Mouse (Mus musculus) natural killer cell, adult 2 months (primary cell): Measurements from ENCODE around the gene Hdac9.

Source experiments
- DNase-seq, 2 experiments: peaks; one replicate each; pipeline ENCODE4 v3.0.0; 2022; ENCODE audit warnings: low spot score in 2 of 2

Gene Hdac9

GRCm38 (mm10) chr12:34594167-34594793 lies 322.6 kb downstream of the Hdac9 start:
- no peak for DNase-seq

- DNase-seq: no peak
Measured at GRCm38 (mm10) chr12:34587171-34587570, 329.7 kb downstream of the Hdac9 start.

GRCm38 (mm10) chr12:34582522-34582921 lies 334.4 kb downstream of the Hdac9 start:
- DNase-seq: no peak

DNA sequence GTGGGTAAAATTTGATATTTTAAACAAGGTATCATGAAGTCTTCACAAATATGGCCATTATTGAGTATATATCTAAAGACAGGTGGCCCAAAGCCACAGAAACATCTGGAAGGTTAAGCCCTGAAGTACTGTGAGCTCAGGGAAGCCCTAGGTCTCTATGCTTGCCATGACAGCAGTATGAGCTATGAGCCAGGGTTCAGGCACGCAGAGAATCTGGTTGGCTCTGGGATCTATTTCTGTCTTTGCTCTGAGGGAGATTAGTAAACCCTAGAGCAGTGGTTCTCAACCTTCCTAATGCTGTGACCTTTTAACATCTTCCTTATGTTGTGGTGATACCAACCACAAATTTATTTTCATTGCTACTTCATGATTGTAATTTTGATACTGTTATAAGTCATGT lies 337.7 kb downstream of the Hdac9 start:
- no peak for DNase-seq

DNA sequence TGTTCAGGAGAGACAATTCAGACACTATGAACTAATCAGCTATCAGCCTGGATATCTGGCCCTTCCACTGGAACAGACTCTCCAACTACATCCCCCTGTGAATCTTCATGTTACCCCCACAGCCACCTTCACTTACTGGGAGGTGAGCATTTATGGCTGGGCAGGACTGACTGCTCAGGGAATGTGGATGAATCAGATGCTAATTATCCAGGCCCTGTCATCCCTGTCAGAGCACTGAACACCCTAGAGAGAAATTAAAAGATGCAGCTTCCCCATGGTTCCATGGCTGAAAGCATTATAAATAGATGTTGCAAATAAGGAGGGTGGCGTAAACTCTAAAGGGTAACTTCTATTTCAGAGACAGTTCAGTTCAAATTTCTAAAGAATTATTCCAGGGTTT lies 345.8 kb downstream of the Hdac9 start:
- DNase-seq: no peak

DNA sequence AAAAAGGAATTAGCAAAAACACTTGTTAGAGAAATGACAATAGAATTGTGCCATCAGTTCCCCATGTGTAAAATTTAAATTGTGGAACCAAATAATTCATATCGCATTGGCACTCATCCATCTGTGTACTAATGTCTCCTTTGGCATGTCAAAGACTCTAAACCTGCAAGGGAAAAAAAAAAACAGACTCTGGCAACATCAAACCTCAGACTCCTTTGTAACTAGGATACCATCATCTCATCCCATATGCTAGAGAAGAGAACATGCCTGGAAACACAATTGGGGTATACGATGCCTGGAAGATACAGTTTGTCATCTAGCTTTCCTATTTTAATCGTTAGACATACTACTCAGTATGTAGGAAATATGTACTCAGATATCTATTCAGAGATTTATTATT lies 347.4 kb downstream of the Hdac9 start:
- no peak for DNase-seq

DNA sequence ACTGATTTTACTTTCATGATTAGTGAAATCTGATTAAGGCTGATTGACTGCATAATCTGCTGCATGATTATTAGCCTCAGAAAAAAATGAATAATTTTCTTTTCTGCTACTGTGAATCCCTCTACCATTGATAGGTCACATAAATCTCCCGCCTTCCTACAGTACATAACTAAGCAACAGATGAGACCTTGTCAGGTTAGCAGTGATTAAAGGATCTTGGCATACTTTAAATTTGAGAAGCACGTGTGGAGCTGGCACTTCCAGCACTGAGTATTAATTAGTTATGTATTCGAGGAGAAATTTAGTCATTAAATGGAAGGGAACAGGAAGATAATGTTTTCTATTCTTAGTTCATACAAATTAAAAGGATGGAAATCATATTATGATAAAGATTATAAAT lies 347.8 kb downstream of the Hdac9 start:
- no peak for DNase-seq

- no peak for DNase-seq
Measured at GRCm38 (mm10) chr12:34562331-34562730, 354.6 kb downstream of the Hdac9 start.

- DNase-seq: no peak
Measured at GRCm38 (mm10) chr12:34559001-34559400, 357.9 kb downstream of the Hdac9 start.

DNA sequence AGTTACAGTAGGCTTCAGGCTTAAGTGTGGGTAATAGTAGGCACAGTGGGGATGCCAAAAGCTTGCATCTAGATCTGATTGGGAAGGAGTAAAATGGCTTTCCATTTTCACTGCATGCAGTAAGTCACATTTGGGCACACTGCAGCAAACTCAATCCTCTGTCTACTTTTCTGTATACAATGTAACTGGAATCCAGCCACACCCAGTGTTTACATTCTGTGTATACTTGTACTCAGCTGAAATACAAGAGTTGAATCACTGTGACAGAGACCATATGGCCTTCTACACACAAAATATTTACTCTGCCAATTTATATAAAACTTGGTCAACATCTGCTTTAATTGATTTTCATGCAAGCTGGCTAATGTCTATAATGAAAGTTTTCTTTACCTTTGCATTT lies 362.1 kb downstream of the Hdac9 start:
- DNase-seq: no peak

- no peak for DNase-seq
Measured at GRCm38 (mm10) chr12:34550268-34550667, 366.6 kb downstream of the Hdac9 start.

DNA sequence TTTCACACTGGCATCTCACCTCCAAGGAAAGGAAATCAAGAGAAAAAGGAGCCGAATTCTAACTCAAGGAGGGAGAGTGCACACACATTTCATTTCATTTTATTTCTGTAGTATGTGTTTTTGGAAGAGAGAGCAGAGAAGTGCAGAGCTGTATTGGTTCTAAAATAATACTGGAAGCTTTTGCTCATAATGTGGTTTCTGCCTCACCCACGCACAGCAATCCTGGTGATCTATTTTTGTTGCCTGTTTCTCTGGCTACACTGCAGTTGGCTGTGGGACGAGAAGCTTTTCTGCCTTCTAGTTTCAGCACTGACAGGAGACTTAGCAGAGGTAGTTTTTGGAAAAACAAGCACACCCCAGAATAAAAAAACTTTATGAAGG lies 387.7 kb downstream of the Hdac9 start:
- DNase-seq: no peak

DNA sequence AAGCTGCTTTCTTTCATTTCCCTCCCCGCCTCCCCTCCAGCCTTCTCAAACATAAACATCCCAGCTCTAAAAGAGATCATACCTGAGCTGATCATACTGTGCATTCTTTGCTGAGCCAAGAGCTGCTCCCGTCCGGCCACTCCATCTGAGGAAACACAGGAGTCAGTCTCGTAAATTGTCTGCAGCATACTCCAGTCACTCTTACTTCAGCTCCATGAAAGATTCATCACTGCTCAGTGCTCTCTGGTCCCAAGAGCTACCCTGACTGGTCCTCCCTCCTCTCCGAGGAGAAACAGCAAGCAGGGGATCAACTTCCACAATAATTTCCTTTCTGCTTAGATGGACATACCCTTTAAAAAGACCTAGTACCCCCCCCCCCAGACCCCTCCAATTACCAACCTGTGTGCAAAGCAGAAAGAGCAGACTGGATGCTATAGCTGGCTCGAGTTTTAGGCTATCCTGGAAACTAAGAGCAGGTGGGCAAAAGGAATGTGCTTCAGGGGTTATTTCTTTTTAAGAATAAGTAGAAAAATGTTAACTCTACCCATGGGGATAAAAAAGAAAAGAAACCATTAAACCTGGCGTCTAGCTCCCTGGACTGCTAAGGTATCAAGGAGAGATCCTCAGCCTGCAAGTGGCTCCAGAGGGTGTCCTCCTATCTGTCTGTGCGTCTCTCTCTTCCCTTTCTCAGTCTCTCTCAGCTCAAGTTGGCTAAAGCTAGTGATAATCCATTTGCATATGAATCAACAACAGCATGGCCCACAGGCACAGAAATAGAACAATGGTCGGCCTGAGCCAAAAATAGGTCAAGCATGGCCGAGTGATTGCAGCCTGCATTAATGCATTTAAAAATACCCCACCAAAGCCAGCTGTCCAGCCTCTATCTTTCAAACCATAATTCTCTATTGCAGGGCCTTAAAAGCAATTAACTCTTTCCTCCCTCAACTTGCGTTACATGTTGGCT lies 388.4 kb downstream of the Hdac9 start:
- peak in 1 of 2 experiments; percentile 34 for DNase-seq

- no peak for DNase-seq
Measured at GRCm38 (mm10) chr12:34527761-34528160, 389.1 kb downstream of the Hdac9 start.

- DNase-seq: no peak
Measured at GRCm38 (mm10) chr12:34521468-34521867, 395.4 kb downstream of the Hdac9 start.

GRCm38 (mm10) chr12:34516769-34517562 lies 399.9 kb downstream of the Hdac9 start:
- DNase-seq: no peak

GRCm38 (mm10) chr12:34506345-34506744 lies 410.6 kb downstream of the Hdac9 start:
- no peak for DNase-seq

DNA sequence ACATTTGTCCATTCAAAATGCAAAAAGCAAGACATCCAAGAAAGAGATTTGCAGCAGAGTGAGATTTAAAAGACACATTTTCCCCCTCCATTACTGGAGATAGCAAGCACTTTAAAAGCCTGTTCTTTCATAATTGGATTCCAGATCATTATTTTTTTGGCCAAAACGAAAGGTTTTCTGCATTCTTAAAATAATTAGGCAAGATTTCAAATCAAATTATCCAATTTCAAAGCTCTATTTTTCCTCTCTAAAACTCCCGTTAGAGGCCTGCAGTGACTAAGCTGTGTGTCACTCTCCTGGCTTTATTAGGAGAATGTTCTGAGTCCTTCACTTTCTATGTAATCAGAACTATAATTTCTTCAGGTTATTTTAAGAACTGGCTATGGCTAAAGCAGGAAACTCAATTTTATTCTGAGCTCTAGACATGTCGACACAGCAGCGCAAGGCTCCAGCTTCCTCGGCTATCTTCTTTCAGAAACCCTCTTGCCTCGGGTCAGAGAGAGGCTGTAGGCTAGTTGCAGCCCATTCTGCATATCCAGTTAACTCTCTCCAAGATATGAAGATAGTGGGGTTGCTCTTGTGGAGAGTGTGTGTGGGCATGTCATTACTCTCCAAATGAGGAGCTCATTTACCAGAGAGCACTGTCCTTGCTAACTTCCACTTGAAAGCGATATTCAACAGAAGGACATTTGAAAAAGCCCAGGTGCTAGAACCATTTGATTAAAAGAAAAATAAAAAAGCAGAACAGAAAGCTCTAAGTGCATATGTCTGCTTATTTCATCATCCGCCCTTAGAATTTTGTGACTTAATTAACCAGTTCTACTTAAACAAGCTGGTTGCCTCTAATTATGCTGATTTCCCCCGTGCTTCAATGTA lies 417.9 kb downstream of the Hdac9 start:
- DNase-seq: peak in 1 of 2 experiments; percentile 13

DNA sequence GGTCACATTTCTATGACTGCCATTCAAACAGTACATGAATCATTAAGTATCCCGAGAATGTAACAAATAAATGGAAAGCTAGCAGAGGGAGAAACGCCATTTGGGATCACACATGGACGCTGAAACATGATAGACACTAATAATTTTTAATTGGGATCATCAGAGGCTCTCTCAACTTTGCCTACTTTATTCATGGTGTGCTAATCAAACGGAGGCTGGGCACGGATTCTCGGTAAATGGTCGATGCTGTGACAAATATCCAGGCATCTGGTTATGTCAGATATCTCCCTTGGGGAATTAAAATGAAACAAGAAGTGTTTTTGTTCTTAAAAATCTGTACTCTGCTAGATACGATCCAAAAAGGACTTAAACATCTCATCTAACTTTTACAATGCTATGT lies 418.6 kb downstream of the Hdac9 start:
- DNase-seq: no peak

- no peak for DNase-seq
Measured at GRCm38 (mm10) chr12:34497702-34498101, 419.2 kb downstream of the Hdac9 start.

- DNase-seq: no peak
Measured at GRCm38 (mm10) chr12:34495940-34496339, 421.0 kb downstream of the Hdac9 start.
